Mouse (Mus musculus) heart, adult 2 months (tissue): ENCODE data around the gene Gck.

Experiments
- CTCF ChIP-seq: fragments of 200-600 bp; IDR thresholded peaks from 2 replicates; pipeline ENCODE4 v1.8.1; 2022; ENCODE audit warnings: antibody characterized with exemption, mild to moderate bottlenecking, moderate library complexity
- EP300 ChIP-seq: fragments of 200-500 bp; IDR thresholded peaks from 2 replicates; pipeline ENCODE4 v1.6.1; 2011; ENCODE audit warnings: low read depth, low read length, control low read depth; ENCODE audit not compliant: insufficient read depth
- POLR2A ChIP-seq: fragments of 200-500 bp; IDR thresholded peaks from 2 replicates; pipeline ENCODE4 v1.6.1; 2011; ENCODE audit warnings: mild to moderate bottlenecking, low read depth, low read length, control low read depth; ENCODE audit not compliant: insufficient read depth

DNA sequence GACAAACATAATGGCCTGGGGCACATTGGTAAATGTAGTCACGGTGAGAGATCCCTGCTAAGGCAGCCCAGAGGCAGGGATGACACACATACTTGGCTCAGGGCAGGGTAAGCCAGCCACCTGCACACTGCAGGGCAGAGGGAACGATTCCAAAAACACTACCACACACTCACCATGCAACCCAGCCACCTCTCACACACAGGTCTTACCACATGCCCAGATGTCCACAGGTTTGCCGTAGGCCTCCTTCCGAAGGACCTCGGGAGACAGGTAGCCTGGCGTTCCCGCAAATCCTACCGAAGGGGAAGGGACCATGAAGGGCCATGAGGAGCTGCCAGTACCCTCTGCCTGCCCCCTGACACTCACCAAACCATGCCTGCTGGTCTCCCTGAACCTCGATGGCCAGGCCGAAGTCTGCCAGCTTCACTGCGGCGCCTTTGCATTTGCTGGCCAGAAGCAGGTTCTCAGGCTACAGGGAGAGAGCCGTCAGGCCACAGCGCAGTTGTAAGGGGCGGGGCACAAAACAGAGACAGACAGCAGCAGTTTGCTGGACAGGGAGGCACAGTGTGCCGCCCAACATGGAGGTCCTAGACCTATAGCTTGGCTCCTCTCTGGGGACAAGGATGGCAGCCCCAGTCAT lies 40.2 kb upstream of the Gck start:
- TF ChIP-seq POLR2A (no peak), CTCF (no peak), EP300 (no peak)
